Mouse (Mus musculus): ENCODE measurements around the gene Slc25a22. TPM values are rescaled to one million over a fixed set of nuclear protein-coding genes. Genes with fewer than 3 reads are reported as not detected.
A peak's percentile ranks its signal among the peaks of the same experiment; 100 is the strongest.

Slc25a22 gene
- polyA plus RNA-seq, 1 experiment: 488 TPM

- Histone ChIP-seq H3K27me3 (ENCODE audit: control insufficient read depth, insufficient read depth, low read length) (no peaks in the 10 kb centered on the region), H3K4me3 (ENCODE audit: low read depth, low read length) (no peak overlapping the region), H3K4me1 (ENCODE audit: control insufficient read depth, insufficient read depth, insufficient read length, low read length) (peaks cover 39% of the 10 kb centered on the region), H3K27ac (ENCODE audit: insufficient read depth, low read depth, low read length) (no peak overlapping the region), H3K36me3 (ENCODE audit: control insufficient read depth, insufficient read depth, low read length) (peaks cover 30% of the 10 kb centered on the region)
- TF ChIP-seq CTCF (IDR thresholded peaks at IDR 0.05; ENCODE audit: extremely low read depth, insufficient read length, insufficient replicate concordance, low read depth, low read length) (peak; percentile 66), POLR2A (IDR thresholded peaks at IDR 0.05; ENCODE audit: low read depth, low read length) (no peak)
- WGBS: 49% methylated on average over 15 of the region's 15 CpGs
These were observed 20.4 kb upstream of the Slc25a22 start for GRCm38 (mm10) chr7:141457986-141458660.

- Histone ChIP-seq H3K27ac (ENCODE audit: insufficient read depth, low read depth, low read length) (no peak overlapping the region), H3K4me3 (ENCODE audit: low read depth, low read length) (no peak overlapping the region), H3K36me3 (ENCODE audit: control insufficient read depth, insufficient read depth, low read length) (peaks cover 30% of the 10 kb centered on the region), H3K4me1 (ENCODE audit: control insufficient read depth, insufficient read depth, insufficient read length, low read length) (peaks cover 36% of the 10 kb centered on the region), H3K27me3 (ENCODE audit: control insufficient read depth, insufficient read depth, low read length) (no peaks in the 10 kb centered on the region)
- no peak for TF ChIP-seq POLR2A (IDR thresholded peaks at IDR 0.05; ENCODE audit: low read depth, low read length)
- no peak for TF ChIP-seq CTCF (IDR thresholded peaks at IDR 0.05; ENCODE audit: extremely low read depth, insufficient read length, insufficient replicate concordance, low read depth, low read length)
- 83% methylated on average over 14 of the region's 14 CpGs for WGBS
These were observed 19.5 kb upstream of the Slc25a22 start for GRCm38 (mm10) chr7:141457236-141457635.

GRCm38 (mm10) chr7:141456739-141457138, 19.0 kb upstream of the Slc25a22 start:
- peak overlapping the region; percentile 84 for H3K4me3 ChIP-seq (ENCODE audit: low read depth, low read length)
- 53% methylated on average over 6 of the region's 6 CpGs for WGBS
- H3K4me1 ChIP-seq (ENCODE audit: control insufficient read depth, insufficient read depth, insufficient read length, low read length): peaks cover 32% of the 10 kb centered on the region
- no peak for TF ChIP-seq CTCF (IDR thresholded peaks at IDR 0.05; ENCODE audit: extremely low read depth, insufficient read length, insufficient replicate concordance, low read depth, low read length)
- TF ChIP-seq POLR2A (IDR thresholded peaks at IDR 0.05; ENCODE audit: low read depth, low read length): no peak
- peaks cover 33% of the 10 kb centered on the region for H3K36me3 ChIP-seq (ENCODE audit: control insufficient read depth, insufficient read depth, low read length)
- H3K27ac ChIP-seq (ENCODE audit: insufficient read depth, low read depth, low read length): peak overlapping the region; percentile 91
- H3K27me3 ChIP-seq (ENCODE audit: control insufficient read depth, insufficient read depth, low read length): no peaks in the 10 kb centered on the region

- Histone ChIP-seq H3K4me3 (ENCODE audit: low read depth, low read length) (peak overlapping the region; percentile 84), H3K27ac (ENCODE audit: insufficient read depth, low read depth, low read length) (peak overlapping the region; percentile 91), H3K36me3 (ENCODE audit: control insufficient read depth, insufficient read depth, low read length) (peaks cover 38% of the 10 kb centered on the region), H3K27me3 (ENCODE audit: control insufficient read depth, insufficient read depth, low read length) (no peaks in the 10 kb centered on the region), H3K4me1 (ENCODE audit: control insufficient read depth, insufficient read depth, insufficient read length, low read length) (peaks cover 30% of the 10 kb centered on the region)
- TF ChIP-seq CTCF (IDR thresholded peaks at IDR 0.05; ENCODE audit: extremely low read depth, insufficient read length, insufficient replicate concordance, low read depth, low read length): no peak
- peak; percentile 10; the same call in 1 of the 2 replicates for TF ChIP-seq POLR2A (IDR thresholded peaks at IDR 0.05; ENCODE audit: low read depth, low read length)
- under 1% methylated on average over 23 of the region's 23 CpGs for WGBS
These were observed 18.1 kb upstream of the Slc25a22 start for GRCm38 (mm10) chr7:141455610-141456314.

- Histone ChIP-seq H3K27me3 (ENCODE audit: control insufficient read depth, insufficient read depth, low read length) (no peaks in the 10 kb centered on the region), H3K27ac (ENCODE audit: insufficient read depth, low read depth, low read length) (peak within 1 kb of the TSS; percentile 91), H3K4me1 (ENCODE audit: control insufficient read depth, insufficient read depth, insufficient read length, low read length) (peaks cover 26% of the 10 kb centered on the region), H3K4me3 (ENCODE audit: low read depth, low read length) (peak within 1 kb of the TSS; percentile 84), H3K36me3 (ENCODE audit: control insufficient read depth, insufficient read depth, low read length) (peaks cover 44% of the 10 kb centered on the region)
- TF ChIP-seq CTCF (IDR thresholded peaks at IDR 0.05; ENCODE audit: extremely low read depth, insufficient read length, insufficient replicate concordance, low read depth, low read length) (no peak), POLR2A (IDR thresholded peaks at IDR 0.05; ENCODE audit: low read depth, low read length) (peak; percentile 93)
- WGBS: under 1% methylated on average over 45 of the region's 45 CpGs
These were observed 17.4 kb upstream of the Slc25a22 start, which contains the start of gene Pnpla2 for GRCm38 (mm10) chr7:141454967-141455551. Pnpla2 (plus strand) TSS chr7:141455198.

GRCm38 (mm10) chr7:141453636-141454035, 15.9 kb upstream of the Slc25a22 start:
- no peak overlapping the region for H3K4me3 ChIP-seq (ENCODE audit: low read depth, low read length)
- H3K27ac ChIP-seq (ENCODE audit: insufficient read depth, low read depth, low read length): no peak overlapping the region
- TF ChIP-seq CTCF (IDR thresholded peaks at IDR 0.05; ENCODE audit: extremely low read depth, insufficient read length, insufficient replicate concordance, low read depth, low read length): no peak
- no peak for TF ChIP-seq POLR2A (IDR thresholded peaks at IDR 0.05; ENCODE audit: low read depth, low read length)
- H3K27me3 ChIP-seq (ENCODE audit: control insufficient read depth, insufficient read depth, low read length): no peaks in the 10 kb centered on the region
- H3K36me3 ChIP-seq (ENCODE audit: control insufficient read depth, insufficient read depth, low read length): peaks cover 38% of the 10 kb centered on the region
- 56% methylated on average over 2 of the region's 2 CpGs for WGBS
- H3K4me1 ChIP-seq (ENCODE audit: control insufficient read depth, insufficient read depth, insufficient read length, low read length): peaks cover 26% of the 10 kb centered on the region

GRCm38 (mm10) chr7:141451928-141452327, 14.2 kb upstream of the Slc25a22 start:
- TF ChIP-seq POLR2A (IDR thresholded peaks at IDR 0.05; ENCODE audit: low read depth, low read length) (no peak), CTCF (IDR thresholded peaks at IDR 0.05; ENCODE audit: extremely low read depth, insufficient read length, insufficient replicate concordance, low read depth, low read length) (no peak)
- Histone ChIP-seq H3K27me3 (ENCODE audit: control insufficient read depth, insufficient read depth, low read length) (no peaks in the 10 kb centered on the region), H3K36me3 (ENCODE audit: control insufficient read depth, insufficient read depth, low read length) (peaks cover 25% of the 10 kb centered on the region), H3K27ac (ENCODE audit: insufficient read depth, low read depth, low read length) (no peak overlapping the region), H3K4me1 (ENCODE audit: control insufficient read depth, insufficient read depth, insufficient read length, low read length) (peaks cover 16% of the 10 kb centered on the region), H3K4me3 (ENCODE audit: low read depth, low read length) (no peak overlapping the region)

Data from small intestine, adult 2 months (tissue).